Mouse (Mus musculus) myocyte (in vitro differentiated cells): ENCODE data around the gene Jagn1. TPM values are rescaled to one million over a fixed set of nuclear protein-coding genes. Genes with fewer than 3 reads are reported as not detected.

ENCODE experiments used
- H3K27me3 ChIP-seq: one replicate; pipeline ENCODE4 v1.6.1; 2011; ENCODE audit not compliant: control insufficient read depth, insufficient read depth, insufficient read length
- H3K36me3 ChIP-seq: one replicate; pipeline ENCODE4 v1.6.1; 2011; ENCODE audit not compliant: control insufficient read depth, insufficient read depth
- H3K4me2 ChIP-seq: one replicate; pipeline ENCODE4 v1.6.1; 2011; ENCODE audit warnings: low read depth, control low read depth
- H3K4me3 ChIP-seq: one replicate; pipeline ENCODE4 v1.5.1; 2011; ENCODE audit warnings: mild to moderate bottlenecking, control low read depth, moderate library complexity
- H3K79me2 ChIP-seq: one replicate; pipeline ENCODE4 v1.6.1; 2011; ENCODE audit not compliant: control insufficient read depth, insufficient read depth
- H3ac ChIP-seq: one replicate; pipeline ENCODE4 v1.6.1; 2011; ENCODE audit not compliant: control insufficient read depth, insufficient read length
- CEBPB ChIP-seq: IDR thresholded peaks from 2 replicates; pipeline ENCODE4 v1.6.1; 2011; ENCODE audit warnings: mild to moderate bottlenecking, moderate library complexity; ENCODE audit not compliant: poor library complexity, insufficient read depth, severe bottlenecking
- E2F4 ChIP-seq: IDR thresholded peaks from one replicate; pipeline ENCODE4 v1.6.1; 2011; ENCODE audit warnings: mild to moderate bottlenecking, control low read depth, moderate library complexity; ENCODE audit not compliant: insufficient read depth
- MAX ChIP-seq: IDR thresholded peaks from one replicate; pipeline ENCODE4 v1.6.1; 2011; ENCODE audit warnings: low read depth, mild to moderate bottlenecking, control low read depth
- MYOD1 ChIP-seq, 3 experiments: IDR thresholded peaks; one replicate each; pipeline ENCODE4 v1.6.1; 2011; ENCODE audit warnings: control low read depth in 2 of 3, low read depth in 2 of 3, mild to moderate bottlenecking in 2 of 3, moderate library complexity in 1 of 3; ENCODE audit not compliant: insufficient read length in 2 of 3, control insufficient read depth in 1 of 3
- MYOG ChIP-seq, 3 experiments: IDR thresholded peaks; one replicate each; pipeline ENCODE4 v1.6.1; 2011; ENCODE audit warnings: control low read depth in 2 of 3, low read depth in 2 of 3, mild to moderate bottlenecking in 2 of 3; ENCODE audit not compliant: insufficient read length in 2 of 3, control insufficient read depth in 1 of 3, insufficient read depth in 1 of 3
- POLR2A ChIP-seq: IDR thresholded peaks from one replicate; pipeline ENCODE4 v1.6.1; 2011; ENCODE audit warnings: low read depth, mild to moderate bottlenecking, control low read depth, moderate library complexity; ENCODE audit not compliant: insufficient read length
- POLR2AphosphoS2 ChIP-seq: IDR thresholded peaks from one replicate; pipeline ENCODE4 v1.6.1; 2011; ENCODE audit warnings: low read depth, control low read depth; ENCODE audit not compliant: insufficient read length
- REST ChIP-seq: IDR thresholded peaks from one replicate; pipeline ENCODE4 v1.6.1; 2011; ENCODE audit warnings: mild to moderate bottlenecking, control low read depth, moderate library complexity; ENCODE audit not compliant: insufficient read depth, insufficient read length
- SRF ChIP-seq: IDR thresholded peaks from one replicate; pipeline ENCODE4 v1.6.1; 2011; ENCODE audit warnings: low read depth; ENCODE audit not compliant: control insufficient read depth, insufficient read length
- TCF12 ChIP-seq: IDR thresholded peaks from one replicate; pipeline ENCODE4 v1.6.1; 2011; ENCODE audit warnings: mild to moderate bottlenecking, control low read depth; ENCODE audit not compliant: poor library complexity, insufficient read depth, severe bottlenecking
- TCF3 ChIP-seq: IDR thresholded peaks from one replicate; pipeline ENCODE4 v1.6.1; 2011; ENCODE audit warnings: low read depth, control low read depth; ENCODE audit not compliant: insufficient read length
- USF1 ChIP-seq: IDR thresholded peaks from one replicate; pipeline ENCODE4 v1.6.1; 2011; ENCODE audit warnings: low read depth, mild to moderate bottlenecking, control low read depth, moderate library complexity
- polyA plus RNA-seq: library from polyadenylated mRNA; unstranded; fragments of >200 nt; fragmentation: generic; extraction: Trizol; gene quantifications from one replicate; pipeline ENCODE4 v1.2.1, GENCODE M21; 2012; ENCODE audit warnings: missing spikeins

Gene Jagn1
- polyA plus RNA-seq, 1 experiment: 92.7 TPM

DNA sequence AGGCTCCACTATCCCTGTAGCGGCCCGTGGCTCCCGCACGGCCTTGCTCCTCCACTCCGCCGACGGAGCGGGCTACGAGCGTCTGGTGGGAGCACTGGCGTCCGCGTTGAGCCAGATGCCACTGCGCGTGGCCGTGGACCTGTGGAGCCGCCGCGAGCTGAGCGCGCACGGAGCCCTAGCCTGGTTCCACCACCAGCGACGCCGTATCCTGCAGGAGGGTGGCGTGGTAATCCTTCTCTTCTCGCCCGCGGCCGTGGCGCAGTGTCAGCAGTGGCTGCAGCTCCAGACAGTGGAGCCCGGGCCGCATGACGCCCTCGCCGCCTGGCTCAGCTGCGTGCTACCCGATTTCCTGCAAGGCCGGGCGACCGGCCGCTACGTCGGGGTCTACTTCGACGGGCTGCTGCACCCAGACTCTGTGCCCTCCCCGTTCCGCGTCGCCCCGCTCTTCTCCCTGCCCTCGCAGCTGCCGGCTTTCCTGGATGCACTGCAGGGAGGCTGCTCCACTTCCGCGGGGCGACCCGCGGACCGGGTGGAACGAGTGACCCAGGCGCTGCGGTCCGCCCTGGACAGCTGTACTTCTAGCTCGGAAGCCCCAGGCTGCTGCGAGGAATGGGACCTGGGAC is 40.2 kb downstream of the Jagn1 start:
- peaks cover 4% of the 10 kb centered on the region for H3K36me3 ChIP-seq
- no peaks in the 10 kb centered on the region for H3K79me2 ChIP-seq
- H3K4me3 ChIP-seq: peak overlapping the region; percentile 33
- peak overlapping the region; percentile 80 for H3K4me2 ChIP-seq
- no peaks in the 10 kb centered on the region for H3K27me3 ChIP-seq
- H3ac ChIP-seq: no peak overlapping the region
- no peak for TF ChIP-seq POLR2A
- TF ChIP-seq POLR2AphosphoS2: no peak
- no peak for TF ChIP-seq E2F4
- TF ChIP-seq MAX: no peak
- TF ChIP-seq USF1: no peak
- TF ChIP-seq REST: no peak
- TF ChIP-seq MYOG (IDR thresholded peaks at IDR 0.05; ENCODE audit: control insufficient read depth in 1 of 3, insufficient read depth in 1 of 3, insufficient read length in 2 of 3, low read depth in 2 of 3): no peak
- TF ChIP-seq MYOD1 (IDR thresholded peaks at IDR 0.05; ENCODE audit: control insufficient read depth in 1 of 3, insufficient read length in 2 of 3, low read depth in 2 of 3): no peak
- TF ChIP-seq TCF12: no peak
- no peak for TF ChIP-seq CEBPB
- TF ChIP-seq TCF3: no peak
- TF ChIP-seq SRF: no peak

GRCm38 (mm10) chr6:113483100-113483615 is 40.8 kb downstream of the Jagn1 start, which contains the start of gene Creld1:
Gene Creld1, plus strand, starts transcription at chr6:113483297.
- H3K27me3 ChIP-seq: no peaks in the 10 kb centered on the region
- no peak within 1 kb of the TSS for H3ac ChIP-seq
- TF ChIP-seq POLR2A (peak; percentile 13), MYOG (IDR thresholded peaks at IDR 0.05; ENCODE audit: control insufficient read depth in 1 of 3, insufficient read depth in 1 of 3, insufficient read length in 2 of 3, low read depth in 2 of 3) (no peak)
- H3K4me3 ChIP-seq: peak within 1 kb of the TSS; percentile 33
- no peaks in the 10 kb centered on the region for H3K79me2 ChIP-seq
- peak within 1 kb of the TSS; percentile 80 for H3K4me2 ChIP-seq
- H3K36me3 ChIP-seq: peaks cover 2% of the 10 kb centered on the region

DNA sequence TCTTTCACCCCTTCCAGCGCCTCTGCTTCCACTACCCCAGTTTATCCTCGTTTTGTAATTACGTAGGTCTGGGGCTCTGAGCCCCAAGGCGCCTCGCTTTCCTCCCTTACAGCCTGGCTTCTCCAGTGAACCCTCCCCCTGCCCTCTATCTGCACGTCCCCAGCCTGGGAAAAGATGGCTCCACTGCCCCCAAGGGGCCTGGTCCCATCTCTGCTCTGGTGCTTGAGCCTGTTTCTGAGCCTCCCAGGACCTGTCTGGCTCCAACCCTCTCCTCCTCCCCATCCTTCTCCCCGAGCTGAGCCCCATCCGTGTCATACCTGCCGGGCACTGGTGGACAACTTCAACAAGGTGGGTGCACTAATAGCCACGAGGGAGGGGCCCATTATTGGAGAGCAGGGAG is 41.4 kb downstream of the Jagn1 start:
- TF ChIP-seq CEBPB: no peak
- Histone ChIP-seq H3K4me2 (peak overlapping the region; percentile 80), H3K27me3 (no peaks in the 10 kb centered on the region)

GRCm38 (mm10) chr6:113487125-113487576 is 44.8 kb downstream of the Jagn1 start:
- H3K4me3 ChIP-seq: no peak overlapping the region
- no peaks in the 10 kb centered on the region for H3K36me3 ChIP-seq
- H3K79me2 ChIP-seq: no peaks in the 10 kb centered on the region
- peak overlapping the region; percentile 64 for H3K4me2 ChIP-seq
- no peak for TF ChIP-seq MAX
- peak; percentile 25 to 89 (median 58) for TF ChIP-seq MYOG (IDR thresholded peaks at IDR 0.05; ENCODE audit: control insufficient read depth in 1 of 3, insufficient read depth in 1 of 3, insufficient read length in 2 of 3, low read depth in 2 of 3)
- no peak for TF ChIP-seq TCF3
- TF ChIP-seq TCF12: peak; percentile 80
- TF ChIP-seq SRF: no peak
- no peak for TF ChIP-seq E2F4
- TF ChIP-seq USF1: no peak
- TF ChIP-seq CEBPB: peak; percentile 94
- no peak for TF ChIP-seq REST
- peak; percentile 22 to 89 (median 89) for TF ChIP-seq MYOD1 (IDR thresholded peaks at IDR 0.05; ENCODE audit: control insufficient read depth in 1 of 3, insufficient read length in 2 of 3, low read depth in 2 of 3)
- TF ChIP-seq POLR2A: no peak
- no peak overlapping the region for H3ac ChIP-seq
- H3K27me3 ChIP-seq: no peaks in the 10 kb centered on the region

More for the DNA sequence above, 41.4 kb downstream of the Jagn1 start:
- no peaks in the 10 kb centered on the region for H3K36me3 ChIP-seq
- no peak overlapping the region for H3ac ChIP-seq
- no peaks in the 10 kb centered on the region for H3K79me2 ChIP-seq
- H3K4me3 ChIP-seq: peak overlapping the region; percentile 33

GRCm38 (mm10) chr6:113489410-113489809 is 47.0 kb downstream of the Jagn1 start:
- no peak overlapping the region for H3K4me2 ChIP-seq
- no peak overlapping the region for H3ac ChIP-seq
- no peak overlapping the region for H3K4me3 ChIP-seq
- no peaks in the 10 kb centered on the region for H3K79me2 ChIP-seq
- H3K36me3 ChIP-seq: no peaks in the 10 kb centered on the region
- TF ChIP-seq MYOG (IDR thresholded peaks at IDR 0.05; ENCODE audit: control insufficient read depth in 1 of 3, insufficient read depth in 1 of 3, insufficient read length in 2 of 3, low read depth in 2 of 3): no peak
- no peaks in the 10 kb centered on the region for H3K27me3 ChIP-seq
